Mouse (Mus musculus) cerebral cortex, adult 2 months (tissue): ENCODE results near the gene Src.

Experiments used
- WGBS: fragments of 180-500 bp; shearing (Covaris S2); methylation state at CpG from one replicate; pipeline ENCODE4 v1.1.7; 2018; 5-methylcytosine and 5-hydroxymethylcytosine counted together

The Src gene

DNA sequence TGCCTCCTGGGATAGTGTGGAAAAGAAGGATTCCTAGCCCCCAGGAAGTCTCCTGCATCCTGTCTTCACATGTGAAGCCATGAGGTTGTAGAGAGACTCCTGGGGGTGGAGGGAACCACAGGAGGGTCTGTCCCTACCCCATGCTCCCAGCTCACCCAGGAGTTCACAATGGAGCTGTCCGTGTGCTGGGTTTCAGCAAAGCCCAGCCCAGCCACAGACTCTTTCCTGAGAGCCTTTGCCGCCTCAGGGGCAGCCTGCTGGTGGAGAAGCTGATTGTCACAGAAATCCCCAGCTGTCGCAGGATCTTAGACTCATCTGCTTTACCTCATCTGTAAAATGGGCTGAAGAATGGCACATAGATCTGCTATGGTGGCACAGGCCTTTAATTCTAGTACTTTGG is 18.9 kb downstream of the Src start:
- WGBS, result 91% methylated on average over 3 of the region's 3 CpGs

DNA sequence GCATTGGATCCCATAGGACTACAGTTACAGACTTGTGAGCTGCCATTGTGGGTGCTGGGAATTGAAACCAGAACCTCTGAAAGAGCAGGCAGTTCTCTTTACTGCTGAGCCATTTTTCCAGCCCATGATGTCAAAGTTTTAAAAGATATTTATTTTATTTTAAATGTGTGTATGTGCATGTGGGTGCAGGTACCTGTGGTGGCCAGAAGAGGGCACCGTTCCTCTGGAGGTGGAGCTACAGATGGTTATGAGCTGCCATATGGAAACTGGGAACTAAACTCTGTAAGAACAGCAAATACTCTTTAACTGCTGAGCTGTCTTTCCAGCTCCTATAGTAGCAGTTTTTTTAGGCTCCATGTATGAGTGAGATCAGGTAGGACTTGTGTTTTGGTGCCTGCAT is 23.1 kb downstream of the Src start:
- 90% methylated on average over 1 of the region's 1 CpGs for WGBS

GRCm38 (mm10) chr2:157447297-157448158 is 29.3 kb downstream of the Src start:
- 77% methylated on average over 15 of the region's 15 CpGs for WGBS

DNA sequence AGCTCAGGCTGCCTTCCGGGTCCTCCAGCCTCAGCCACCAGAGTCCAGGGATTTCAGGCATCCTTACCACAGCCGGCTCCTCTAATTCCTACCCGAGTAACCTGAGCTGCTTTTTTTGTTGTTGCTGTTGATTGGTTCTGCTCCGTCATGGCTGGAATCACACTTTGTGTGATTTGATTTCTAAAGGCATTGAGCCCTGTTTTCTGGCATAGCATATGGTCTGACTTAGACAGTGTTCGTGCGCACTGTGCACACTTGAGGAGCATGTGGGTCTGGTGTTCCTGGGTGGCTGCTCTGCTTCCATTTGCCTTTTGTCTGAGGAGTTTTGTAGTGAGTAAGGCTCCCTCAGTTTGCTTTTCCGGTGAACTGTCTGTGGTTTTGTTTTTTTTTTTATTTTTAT is 30.1 kb downstream of the Src start:
- WGBS, result 72% methylated on average over 7 of the region's 7 CpGs

GRCm38 (mm10) chr2:157450905-157451304 is 32.7 kb downstream of the Src start:
- 82% methylated on average over 3 of the region's 3 CpGs for WGBS

DNA sequence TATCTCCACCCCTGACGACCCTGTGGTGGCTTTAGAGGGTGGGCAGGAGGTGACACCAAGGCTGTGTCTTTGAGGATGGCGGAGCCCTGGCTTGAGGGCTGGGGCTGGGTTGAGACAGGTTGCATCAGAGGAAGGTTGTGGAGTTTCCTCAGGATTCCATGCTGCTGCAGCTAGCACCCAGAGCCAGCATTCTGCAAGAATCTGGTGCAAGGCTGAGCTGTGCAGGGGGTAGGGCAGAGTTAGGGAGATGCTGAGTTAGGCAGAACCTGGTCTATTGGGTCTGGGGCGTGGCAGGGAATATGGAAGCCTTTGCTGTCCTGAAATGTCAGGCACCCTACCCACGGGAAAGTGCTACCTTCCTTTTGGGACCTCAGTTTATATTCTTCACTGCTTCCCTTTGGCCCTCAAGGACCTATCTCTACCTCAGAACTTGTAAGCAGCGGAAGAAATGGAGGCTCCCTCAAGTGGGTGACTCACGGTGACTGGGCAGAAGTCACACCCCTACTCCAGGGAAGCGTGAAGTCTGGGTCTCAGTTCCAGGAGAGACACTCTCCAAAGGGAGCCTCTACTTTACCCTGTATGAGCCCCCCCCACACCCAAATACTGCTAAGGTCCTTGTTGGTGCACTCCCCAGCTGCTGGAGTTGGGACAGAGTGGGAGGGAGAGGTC is 33.3 kb downstream of the Src start:
- WGBS, result 74% methylated on average over 7 of the region's 7 CpGs

GRCm38 (mm10) chr2:157457100-157457806 is 39.0 kb downstream of the Src start:
- 4% methylated on average over 56 of the region's 56 CpGs for WGBS

- WGBS, result 47% methylated on average over 14 of the region's 14 CpGs
These were observed 40.2 kb downstream of the Src start for GRCm38 (mm10) chr2:157458472-157458871.

DNA sequence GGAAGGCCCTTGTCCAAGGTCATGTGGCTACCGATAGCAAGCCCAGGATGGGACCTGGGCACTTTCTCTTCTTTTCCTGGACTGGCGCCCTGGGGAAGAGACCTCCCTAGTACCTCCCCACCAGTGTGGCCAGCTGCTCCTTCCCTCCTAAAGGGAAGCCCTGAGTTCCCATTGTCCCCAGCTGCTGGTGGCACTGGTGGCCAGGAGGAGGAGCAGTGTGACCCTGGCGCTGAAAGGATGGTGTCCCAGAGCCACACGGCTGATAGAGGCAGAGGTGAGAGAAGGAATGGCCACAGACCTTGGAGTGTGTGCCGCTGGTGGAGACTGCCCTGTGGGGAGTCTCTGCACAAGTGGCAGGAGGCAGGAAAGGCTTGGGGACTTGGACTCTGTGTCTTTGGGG is 41.5 kb downstream of the Src start:
- WGBS, result 58% methylated on average over 5 of the region's 5 CpGs

DNA sequence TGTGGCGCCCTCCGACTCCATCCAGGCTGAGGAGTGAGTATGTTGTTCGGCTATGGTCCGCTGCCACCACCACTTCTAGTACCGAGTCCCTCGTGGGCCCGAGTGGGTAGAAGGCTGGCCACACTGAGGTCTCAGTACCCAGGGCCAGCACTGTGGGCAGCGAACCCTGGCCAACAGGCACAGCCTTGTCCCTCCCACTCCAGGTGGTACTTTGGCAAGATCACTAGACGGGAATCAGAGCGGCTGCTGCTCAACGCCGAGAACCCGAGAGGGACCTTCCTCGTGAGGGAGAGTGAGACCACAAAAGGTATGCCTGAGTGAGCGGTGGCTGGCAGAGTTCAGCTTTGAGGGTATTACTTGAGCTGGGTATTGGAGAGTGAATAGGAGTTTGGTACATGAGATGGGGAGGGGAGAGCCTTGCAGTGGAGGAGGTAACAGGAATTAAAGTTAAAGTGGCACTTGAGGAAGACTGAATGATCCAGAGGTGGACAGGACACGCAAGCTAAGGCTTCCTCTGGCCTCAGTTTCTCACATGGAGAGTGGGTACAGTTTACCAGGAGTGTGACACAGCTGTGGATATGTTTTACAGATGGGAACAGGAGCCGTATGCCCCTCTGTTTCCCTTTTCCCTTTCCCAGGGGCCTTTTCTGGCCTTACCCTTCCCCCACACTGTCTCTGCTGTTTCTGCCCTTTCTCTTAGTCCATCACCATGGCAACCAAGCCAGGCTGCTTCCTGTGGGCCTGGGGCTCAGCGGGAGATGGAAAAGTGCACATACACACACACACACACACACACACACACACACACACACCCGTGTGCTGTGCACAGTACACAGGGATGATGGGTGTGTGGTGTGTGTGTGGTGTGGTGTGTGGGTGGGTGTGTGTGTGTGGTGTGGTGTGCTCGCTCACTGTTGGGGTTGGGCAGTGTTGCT is 44.8 kb downstream of the Src start:
- WGBS, result 56% methylated on average over 20 of the region's 20 CpGs

GRCm38 (mm10) chr2:157463887-157464745 is 45.9 kb downstream of the Src start:
- WGBS, result 66% methylated on average over 16 of the region's 16 CpGs

GRCm38 (mm10) chr2:157464746-157465126 is 46.5 kb downstream of the Src start:
- WGBS, result 49% methylated on average over 12 of the region's 12 CpGs

GRCm38 (mm10) chr2:157466836-157467235 is 48.6 kb downstream of the Src start:
- WGBS, result 76% methylated on average over 7 of the region's 7 CpGs

DNA sequence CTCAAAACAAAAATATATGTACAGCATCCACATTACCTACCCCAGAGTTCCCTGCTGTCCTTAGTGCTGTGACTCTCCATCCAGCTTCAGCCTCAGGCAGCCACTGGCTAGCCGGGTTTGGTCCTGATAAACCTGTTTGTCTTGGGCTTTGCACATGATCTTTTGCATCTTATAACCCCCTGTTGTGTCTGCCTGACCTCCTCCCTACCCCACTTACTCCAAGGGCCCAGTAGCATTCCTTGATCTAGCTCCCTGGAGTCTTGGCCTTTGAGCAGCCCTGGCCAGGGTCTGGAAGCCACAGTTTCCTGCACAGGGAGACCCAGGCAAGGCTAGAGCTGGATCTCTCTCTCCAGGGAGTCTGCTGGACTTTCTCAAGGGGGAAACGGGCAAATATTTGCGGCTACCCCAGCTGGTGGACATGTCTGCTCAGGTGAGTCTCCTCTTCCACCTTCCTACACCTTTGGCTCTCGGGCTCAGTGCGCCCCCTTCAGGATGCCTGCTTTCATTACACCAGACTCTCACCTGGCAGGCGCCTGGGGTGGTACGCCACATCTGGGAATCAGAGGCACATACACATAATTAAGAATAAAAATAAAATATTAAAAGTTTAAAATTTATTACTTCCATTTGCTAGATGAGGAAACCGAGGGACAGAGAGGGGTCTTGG is 50.0 kb downstream of the Src start:
- 72% methylated on average over 8 of the region's 8 CpGs for WGBS

GRCm38 (mm10) chr2:157471292-157471691 is 53.0 kb downstream of the Src start:
- WGBS, result 65% methylated on average over 7 of the region's 7 CpGs

- 80% methylated on average over 6 of the region's 6 CpGs for WGBS
These were observed 53.5 kb downstream of the Src start for GRCm38 (mm10) chr2:157471737-157472136.

DNA sequence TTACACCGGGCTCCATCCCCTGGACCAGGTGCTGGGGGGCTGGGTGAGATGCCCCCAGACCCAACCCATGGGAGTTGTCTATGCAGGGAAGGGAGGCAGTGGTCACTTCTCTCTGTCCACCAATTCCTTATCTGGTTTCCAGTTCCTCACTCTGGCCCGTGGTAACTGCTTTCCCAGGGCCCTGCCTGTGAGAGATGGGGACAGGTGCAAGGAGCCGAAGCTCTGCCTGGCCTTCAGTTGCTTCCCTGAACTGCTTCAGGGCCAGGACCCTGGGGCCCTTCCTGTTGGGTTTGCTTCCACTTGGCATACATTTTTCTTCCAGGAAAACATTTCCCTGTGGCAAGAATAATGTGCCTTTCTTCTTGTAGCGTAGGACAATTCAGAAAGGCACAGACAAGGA is 54.2 kb downstream of the Src start:
- 75% methylated on average over 4 of the region's 4 CpGs for WGBS

GRCm38 (mm10) chr2:157474269-157474729 is 56.1 kb downstream of the Src start:
- whole genome bisulfite sequencing, result 55% methylated on average over 6 of the region's 6 CpGs

DNA sequence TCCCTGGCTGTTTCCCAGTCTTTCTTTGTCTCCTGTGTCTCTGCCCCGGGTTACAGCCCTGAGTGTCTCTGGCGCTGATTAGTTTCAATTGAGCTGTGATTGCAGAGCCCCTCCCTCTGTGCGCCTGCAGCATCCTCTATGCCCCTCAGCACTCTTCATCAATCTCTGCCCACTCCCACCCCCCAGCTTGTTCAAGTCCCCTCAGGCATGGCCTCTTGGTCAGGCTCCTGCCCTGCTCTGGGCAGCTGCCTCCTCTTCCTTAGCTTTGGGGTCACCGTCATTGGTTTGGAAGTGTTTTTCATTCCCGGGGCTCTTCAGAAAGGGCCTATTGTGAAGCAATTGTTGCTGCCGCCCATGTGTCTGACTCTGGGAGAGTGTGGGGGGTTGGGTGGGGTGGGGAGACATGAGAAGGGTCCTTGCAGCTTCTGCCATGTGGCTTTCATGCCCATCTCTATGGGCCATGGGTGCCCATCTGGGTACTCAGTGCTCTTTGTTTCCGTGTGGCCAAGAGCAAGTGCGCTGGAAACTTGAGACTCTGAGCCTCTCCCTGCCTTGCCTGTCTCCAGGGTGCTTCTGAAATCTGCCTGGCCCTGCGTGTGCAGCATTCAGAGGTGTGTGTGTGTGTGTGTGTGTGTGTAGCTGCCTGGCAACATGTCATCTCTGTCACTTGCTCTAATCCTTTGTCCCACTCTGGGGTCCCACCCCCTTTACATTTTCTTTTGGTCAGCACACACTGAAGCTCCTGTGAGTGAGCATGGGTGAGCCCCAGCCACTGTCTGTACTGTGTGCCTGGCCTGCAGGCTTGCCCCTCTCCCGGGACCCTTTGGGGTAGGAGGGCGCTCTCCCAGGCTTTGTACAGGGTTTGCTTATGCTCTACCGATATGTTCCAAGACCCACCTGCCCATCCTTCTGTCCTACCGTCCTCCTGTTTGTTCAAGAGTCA is 57.5 kb downstream of the Src start:
- 48% methylated on average over 13 of the region's 13 CpGs for WGBS
